Mouse (Mus musculus) kidney, embryonic 14.5 days (tissue): Measurements from ENCODE around the gene Lhx2. TPM values are rescaled to one million over a fixed set of nuclear protein-coding genes. Genes with fewer than 3 reads are reported as not detected.

Experiments used
- ATAC-seq: fragments of 200-750 bp; cut with Nextera tagmentation; 2 replicates; pipeline ENCODE4 v1.8.0; 2017; ENCODE audit warnings: moderate number of reproducible peaks, mild to moderate bottlenecking, moderate TSS enrichment, moderate library complexity; ENCODE audit not compliant: low FRiP score, low TSS enrichment
- H3K27ac ChIP-seq: fragments of 300-500 bp; sonication (generic); 2 replicates; pipeline ENCODE4 v1.5.1; 2014; ENCODE audit warnings: low read depth, mild to moderate bottlenecking, low read length, moderate library complexity, mixed read lengths
- H3K27me3 ChIP-seq: fragments of 300-500 bp; sonication (generic); 2 replicates; pipeline ENCODE4 v1.6.1; 2014; ENCODE audit warnings: mild to moderate bottlenecking, low read length; ENCODE audit not compliant: control insufficient read depth, insufficient read depth
- H3K36me3 ChIP-seq: fragments of 300-500 bp; sonication (generic); 2 replicates; pipeline ENCODE4 v1.6.1; 2014; ENCODE audit warnings: low read length, mixed read lengths; ENCODE audit not compliant: control insufficient read depth, insufficient read depth
- H3K4me1 ChIP-seq: fragments of 300-500 bp; sonication (generic); 2 replicates; pipeline ENCODE4 v1.6.1; 2014; ENCODE audit warnings: low read length, mixed read lengths; ENCODE audit not compliant: control insufficient read depth, insufficient read depth
- H3K4me2 ChIP-seq: fragments of 300-500 bp; sonication (generic); replicated peaks from 2 replicates; pipeline ENCODE4 v1.6.1; 2014; ENCODE audit warnings: low read depth, mild to moderate bottlenecking, low read length
- H3K4me3 ChIP-seq: fragments of 300-500 bp; sonication (generic); 2 replicates; pipeline ENCODE4 v1.5.1; 2014; ENCODE audit warnings: mild to moderate bottlenecking, low read length
- H3K9ac ChIP-seq: fragments of 300-500 bp; sonication (generic); 2 replicates; pipeline ENCODE4 v1.6.1; 2014; ENCODE audit warnings: low read depth, mild to moderate bottlenecking, low read length, moderate library complexity
- H3K9me3 ChIP-seq: fragments of 300-500 bp; sonication (generic); 2 replicates; pipeline ENCODE4 v1.6.1; 2016; ENCODE audit warnings: low read length; ENCODE audit not compliant: control insufficient read depth
- WGBS: fragments of 180-500 bp; shearing (Covaris S2); extraction: QIAGEN DNeasy Blood & Tissue Kit; methylation state at CpG from one replicate; pipeline ENCODE4 v1.1.7; 2014; 5-methylcytosine and 5-hydroxymethylcytosine counted together
- polyA plus RNA-seq: library from polyadenylated mRNA; unstranded; fragments of >200 nt; fragmentation: Nextera tagmentation; extraction: Ambion mirVana; gene quantifications from 2 replicates; pipeline ENCODE4 v1.2.1, GENCODE M21; 2014

Gene Lhx2
- polyA plus RNA-seq = not detected in 2 replicates

DNA sequence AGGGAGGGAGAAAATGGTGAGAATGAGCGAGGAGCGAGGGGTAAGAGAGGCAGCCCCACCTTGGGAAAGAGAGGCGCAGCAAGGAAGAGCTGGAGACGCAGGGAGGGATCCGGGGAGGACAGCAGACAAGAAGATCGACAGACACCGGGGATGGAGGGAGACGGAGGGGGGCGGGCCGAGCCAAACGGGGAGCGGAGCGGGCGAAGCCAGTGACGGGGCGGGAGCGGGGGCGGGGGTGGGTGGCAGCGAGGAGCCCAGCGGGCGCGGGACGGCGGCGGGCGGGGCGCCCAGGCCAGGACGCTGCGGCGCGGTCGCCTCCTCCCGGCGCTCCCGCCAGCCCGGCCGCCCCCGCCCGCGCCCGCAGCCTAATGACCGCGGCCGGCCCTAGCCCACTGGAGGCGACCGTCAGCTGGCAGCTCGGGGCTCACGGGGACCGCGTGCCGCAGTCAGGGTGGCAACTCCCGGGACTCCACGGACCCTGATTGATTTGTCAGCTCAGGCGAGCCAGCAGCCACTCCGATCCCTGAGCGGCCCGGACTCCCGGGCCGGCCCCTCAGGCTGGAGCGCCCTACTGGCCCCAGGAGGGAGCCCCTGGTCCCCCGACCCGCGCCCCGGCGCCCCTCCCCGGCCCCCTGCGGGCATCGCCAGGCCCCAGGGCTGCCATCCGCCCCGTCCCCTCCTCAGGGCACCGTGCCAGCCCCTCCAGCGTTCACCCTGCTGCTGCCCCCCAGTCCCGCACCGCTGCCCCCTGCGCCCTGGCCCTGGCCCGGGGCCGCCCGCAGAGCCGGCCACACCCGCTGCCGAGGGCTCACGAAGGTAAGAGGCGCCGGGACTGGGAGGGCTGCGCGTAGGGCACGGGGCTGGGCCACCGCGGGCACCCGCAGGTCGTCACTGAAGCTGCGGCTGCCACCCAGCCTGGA is at the start of gene Lhx2:
Gene Lhx2, plus strand, starts transcription at position 292 of the 920 bp plus-strand sequence.
- Histone ChIP-seq H3K4me3 (peak within 1 kb of the TSS; percentile 37), H3K27ac (no peak within 1 kb of the TSS), H3K9me3 (no peaks in the 10 kb centered on the region), H3K4me2 (peak within 1 kb of the TSS; percentile 76), H3K4me1 (peaks cover 9% of the 10 kb centered on the region), H3K36me3 (no peaks in the 10 kb centered on the region), H3K27me3 (peaks cover 94% of the 10 kb centered on the region), H3K9ac (peak within 1 kb of the TSS; percentile 34)
- 2% methylated on average over 54 of the region's 92 CpGs for WGBS
- peak; percentile 70 for ATAC-seq

DNA sequence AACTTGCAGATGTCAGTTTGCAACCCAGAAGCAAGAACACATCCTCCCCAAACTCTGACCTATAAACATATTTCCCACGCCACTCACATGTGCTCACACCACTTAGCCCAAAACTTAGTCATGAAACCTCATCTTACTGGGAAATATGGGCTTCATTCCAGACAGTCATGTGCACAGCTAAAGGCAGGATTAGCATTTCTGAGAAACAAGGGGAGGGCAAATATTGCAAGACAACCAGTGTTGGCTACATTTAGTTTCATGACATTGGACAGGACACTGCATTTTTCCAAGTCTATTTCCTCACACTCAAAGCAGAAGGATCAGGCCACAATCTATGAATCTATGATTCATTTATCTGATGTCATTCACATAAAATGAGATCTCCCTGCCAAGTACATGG is 47.6 kb upstream of the Lhx2 start:
- Histone ChIP-seq H3K36me3 (no peaks in the 10 kb centered on the region), H3K9me3 (no peaks in the 10 kb centered on the region), H3K4me2 (no peak overlapping the region), H3K4me3 (no peak overlapping the region), H3K4me1 (no peaks in the 10 kb centered on the region), H3K27me3 (no peaks in the 10 kb centered on the region), H3K27ac (no peak overlapping the region), H3K9ac (no peak overlapping the region)
- ATAC-seq = no peak
- WGBS = 91% methylated on average over 1 of the region's 1 CpGs

DNA sequence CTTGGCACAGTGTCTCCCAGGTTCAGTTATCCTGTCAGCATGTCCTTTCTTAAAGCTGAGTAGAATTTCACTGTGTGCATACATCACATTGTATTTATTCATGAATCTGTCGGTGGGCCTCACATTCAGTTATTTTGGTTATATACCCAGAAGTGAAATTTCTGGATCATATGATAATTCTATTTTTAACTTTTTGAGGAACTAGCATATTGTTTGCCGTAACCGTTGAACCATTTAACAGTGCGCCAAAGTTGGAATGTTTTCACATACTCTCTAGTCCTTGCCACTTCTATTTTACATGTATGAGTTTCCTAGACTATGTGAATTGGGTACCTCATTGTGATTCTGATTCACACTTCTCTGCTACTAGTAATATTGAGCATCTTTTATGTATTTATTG is 43.1 kb upstream of the Lhx2 start:
- Histone ChIP-seq H3K27me3 (no peaks in the 10 kb centered on the region), H3K27ac (no peak overlapping the region), H3K4me3 (no peak overlapping the region), H3K9ac (no peak overlapping the region), H3K4me2 (no peak overlapping the region), H3K4me1 (no peaks in the 10 kb centered on the region), H3K36me3 (no peaks in the 10 kb centered on the region), H3K9me3 (no peaks in the 10 kb centered on the region)
- no peak for ATAC-seq
- WGBS = 92% methylated on average over 4 of the region's 4 CpGs

DNA sequence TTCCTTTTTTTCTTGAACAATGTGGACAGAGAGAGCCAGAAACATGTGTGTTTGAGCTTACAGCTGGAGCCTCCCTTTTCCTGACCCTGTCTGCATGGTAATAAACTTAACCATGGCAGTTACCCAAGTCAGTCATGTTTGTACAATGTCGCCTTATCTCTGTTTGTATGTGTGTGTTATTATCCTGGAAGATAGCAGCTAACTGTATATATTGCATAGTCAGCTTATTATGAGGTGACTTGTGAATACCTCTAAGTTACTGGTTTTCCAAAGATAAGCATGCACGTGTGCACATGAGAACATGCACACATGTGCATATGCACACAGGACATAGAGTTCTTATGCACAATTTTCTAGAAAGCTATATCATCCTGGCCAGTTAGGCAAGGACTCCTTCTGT is 38.1 kb upstream of the Lhx2 start:
- Histone ChIP-seq H3K4me2 (no peak overlapping the region), H3K9ac (no peak overlapping the region), H3K27me3 (no peaks in the 10 kb centered on the region), H3K9me3 (no peaks in the 10 kb centered on the region), H3K4me3 (no peak overlapping the region), H3K36me3 (no peaks in the 10 kb centered on the region), H3K27ac (no peak overlapping the region), H3K4me1 (no peaks in the 10 kb centered on the region)
- WGBS = 63% methylated on average over 2 of the region's 2 CpGs
- ATAC-seq = no peak

DNA sequence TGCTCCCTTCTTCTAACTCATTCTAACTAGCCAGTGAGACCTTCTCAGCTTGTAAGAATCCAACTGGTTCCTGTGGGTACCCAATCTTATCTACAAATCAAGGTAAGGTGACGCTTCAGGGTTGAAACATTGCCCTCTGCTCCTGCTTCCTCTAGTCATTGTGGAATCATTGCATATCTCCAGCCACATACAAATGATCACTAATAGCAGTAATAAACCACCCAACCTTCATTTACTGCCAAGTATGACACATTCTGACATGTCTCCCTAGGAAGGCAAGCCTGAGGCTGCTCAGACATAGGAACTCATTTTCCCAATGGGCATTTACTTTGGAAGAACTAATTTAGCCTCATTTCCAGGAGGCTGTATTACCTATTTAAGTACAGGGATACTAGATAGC is 33.9 kb upstream of the Lhx2 start:
- H3K9ac ChIP-seq = no peak overlapping the region
- WGBS = 71% methylated on average over 1 of the region's 1 CpGs
- no peaks in the 10 kb centered on the region for H3K4me1 ChIP-seq

DNA sequence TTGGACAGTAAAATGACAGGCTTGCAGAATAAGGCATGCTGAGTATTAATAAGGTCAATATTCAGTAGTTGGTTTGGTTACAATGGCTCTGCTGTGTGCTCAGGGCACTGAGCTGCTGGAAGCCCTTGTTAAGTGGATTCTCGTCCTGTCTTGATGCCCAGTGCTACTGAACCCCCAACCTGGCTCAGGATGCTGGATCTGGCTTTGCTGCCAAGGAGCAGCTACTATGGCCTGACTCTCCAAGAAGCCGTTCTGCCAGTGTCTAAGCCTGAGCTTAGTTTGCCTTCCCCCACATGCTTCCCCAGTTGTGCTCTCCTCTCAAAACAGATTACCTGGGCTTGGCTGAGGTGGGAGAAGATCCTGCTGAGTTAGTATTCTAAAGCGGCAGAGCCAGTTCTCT is 26.2 kb upstream of the Lhx2 start:
- no peaks in the 10 kb centered on the region for H3K9me3 ChIP-seq
- H3K4me3 ChIP-seq = no peak overlapping the region
- no peaks in the 10 kb centered on the region for H3K4me1 ChIP-seq
- no peak for ATAC-seq
- no peaks in the 10 kb centered on the region for H3K36me3 ChIP-seq
- H3K9ac ChIP-seq = no peak overlapping the region
- peaks cover 5% of the 10 kb centered on the region; the same call in 1 of the 2 replicates for H3K27me3 ChIP-seq
- WGBS = 63% methylated on average over 3 of the region's 3 CpGs
- H3K4me2 ChIP-seq = no peak overlapping the region
- no peak overlapping the region for H3K27ac ChIP-seq

More for the DNA sequence above, 33.9 kb upstream of the Lhx2 start:
- Histone ChIP-seq H3K9me3 (no peaks in the 10 kb centered on the region), H3K36me3 (no peaks in the 10 kb centered on the region), H3K27ac (no peak overlapping the region), H3K4me3 (no peak overlapping the region), H3K27me3 (no peaks in the 10 kb centered on the region), H3K4me2 (no peak overlapping the region)
- ATAC-seq = no peak

DNA sequence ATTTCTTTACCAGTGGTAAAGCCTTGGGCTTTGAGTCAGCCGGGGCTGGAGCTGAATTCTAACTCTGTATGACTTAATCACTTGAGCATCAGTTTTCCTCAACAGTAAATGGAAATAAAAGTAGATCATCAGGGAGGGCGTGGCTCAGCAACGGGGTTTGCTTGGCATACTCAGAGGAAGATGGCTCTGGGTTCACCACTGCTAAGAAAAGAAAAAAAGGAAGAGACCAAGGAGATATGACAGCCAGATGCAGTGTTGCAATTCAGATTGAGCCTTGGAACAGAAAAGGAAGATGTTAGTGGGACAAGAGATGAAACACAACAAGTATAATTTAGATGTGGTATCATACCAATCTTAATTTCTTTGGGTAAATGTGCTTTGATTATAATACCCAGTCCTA is 25.7 kb upstream of the Lhx2 start:
- no peak for ATAC-seq
- Histone ChIP-seq H3K9me3 (no peaks in the 10 kb centered on the region), H3K9ac (no peak overlapping the region), H3K4me2 (no peak overlapping the region), H3K27me3 (peaks cover 5% of the 10 kb centered on the region; the same call in 1 of the 2 replicates), H3K4me3 (no peak overlapping the region), H3K4me1 (no peaks in the 10 kb centered on the region), H3K36me3 (no peaks in the 10 kb centered on the region), H3K27ac (no peak overlapping the region)
- WGBS = 63% methylated on average over 3 of the region's 3 CpGs

DNA sequence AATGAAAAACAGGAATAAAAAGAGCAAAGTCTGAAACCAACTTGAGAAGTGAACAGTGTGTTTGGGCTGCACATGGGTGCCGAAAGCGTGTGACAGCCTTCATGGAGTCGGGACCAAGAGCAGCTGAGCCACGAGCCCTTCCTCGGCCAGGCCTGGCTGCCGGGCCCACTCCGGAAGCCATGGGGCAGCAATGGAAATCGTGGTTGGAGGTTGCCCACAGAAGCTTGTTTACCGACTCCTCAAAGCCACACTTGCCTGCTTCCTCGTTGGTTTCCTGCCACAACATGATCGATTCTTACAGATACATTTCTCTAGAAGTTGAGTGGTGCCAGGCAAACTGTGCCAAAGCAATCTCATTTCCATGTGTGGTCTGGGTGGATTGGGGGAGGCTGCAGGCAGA is 20.0 kb upstream of the Lhx2 start:
- Histone ChIP-seq H3K27ac (no peak overlapping the region), H3K4me1 (no peaks in the 10 kb centered on the region), H3K9me3 (no peaks in the 10 kb centered on the region), H3K9ac (no peak overlapping the region), H3K36me3 (no peaks in the 10 kb centered on the region), H3K27me3 (peaks cover 8% of the 10 kb centered on the region; the same call in 1 of the 2 replicates), H3K4me2 (no peak overlapping the region), H3K4me3 (no peak overlapping the region)
- 89% methylated on average over 11 of the region's 11 CpGs for WGBS
- ATAC-seq = no peak

DNA sequence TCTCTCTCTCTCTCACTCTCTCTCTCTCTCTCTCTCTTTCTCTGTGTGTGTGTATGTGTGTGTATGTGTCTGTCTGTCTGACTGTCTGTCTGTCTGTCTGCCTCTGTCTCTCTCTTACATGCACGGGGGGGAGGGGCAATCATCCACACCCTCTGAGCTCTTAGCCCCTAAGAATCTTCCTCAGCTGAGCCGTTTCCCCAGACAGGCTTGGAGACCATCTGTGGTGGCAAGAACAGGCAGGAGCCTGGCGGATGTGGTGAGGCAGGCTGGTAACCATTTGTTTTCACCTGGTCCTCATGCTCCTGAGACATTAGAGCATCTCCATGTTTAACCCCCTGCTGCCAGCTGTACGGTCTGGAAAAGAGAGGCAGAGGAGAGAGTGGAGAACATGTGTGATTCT is 18.2 kb upstream of the Lhx2 start:
- no peak overlapping the region for H3K4me2 ChIP-seq
- no peaks in the 10 kb centered on the region for H3K36me3 ChIP-seq
- no peaks in the 10 kb centered on the region for H3K9me3 ChIP-seq
- H3K4me1 ChIP-seq = no peaks in the 10 kb centered on the region
- H3K27ac ChIP-seq = no peak overlapping the region
- H3K9ac ChIP-seq = no peak overlapping the region
- 49% methylated on average over 4 of the region's 4 CpGs for WGBS
- no peak overlapping the region for H3K4me3 ChIP-seq
- H3K27me3 ChIP-seq = peaks cover 8% of the 10 kb centered on the region; the same call in 1 of the 2 replicates
- no peak for ATAC-seq
